Mouse (Mus musculus) urinary bladder, adult 18-20 months (tissue): ENCODE results near the gene Cby3.
A peak's percentile ranks its signal among the peaks of the same experiment; 100 is the strongest.
"Not testable (repeated sequence)": the region's sequence is repeated elsewhere in the genome, so short reads cannot be mapped to it uniquely, and the experiment has no call there.

Source experiments
- DNase-seq, 2 experiments: peaks; one replicate each; pipeline ENCODE4 v3.0.0; 2022; ENCODE audit warnings: low spot score in 2 of 2, mixed read lengths in 2 of 2

Cby3 gene

DNA sequence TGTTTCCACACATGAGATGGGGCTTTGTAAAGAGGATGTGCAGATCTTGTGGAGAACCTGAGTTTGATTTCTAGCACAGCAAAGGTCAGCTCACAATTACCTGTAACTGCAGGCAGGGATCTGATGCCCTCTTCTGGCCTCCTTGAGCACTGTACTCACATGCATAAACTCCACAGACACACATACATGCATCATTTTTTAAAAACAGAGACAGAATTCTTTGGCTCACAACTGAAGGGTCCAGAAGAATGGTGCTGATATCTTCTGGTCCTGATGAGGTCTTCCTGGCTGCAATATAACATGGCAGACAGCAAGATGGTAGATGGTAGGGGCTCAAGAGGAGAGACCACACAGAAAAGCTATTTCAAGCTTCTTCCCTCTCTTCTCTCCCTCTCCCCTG, at the start of gene Cby3:
Cby3 (plus strand) TSS at position 301 of the 400 bp plus-strand sequence.
- DNase-seq: no peak

DNA sequence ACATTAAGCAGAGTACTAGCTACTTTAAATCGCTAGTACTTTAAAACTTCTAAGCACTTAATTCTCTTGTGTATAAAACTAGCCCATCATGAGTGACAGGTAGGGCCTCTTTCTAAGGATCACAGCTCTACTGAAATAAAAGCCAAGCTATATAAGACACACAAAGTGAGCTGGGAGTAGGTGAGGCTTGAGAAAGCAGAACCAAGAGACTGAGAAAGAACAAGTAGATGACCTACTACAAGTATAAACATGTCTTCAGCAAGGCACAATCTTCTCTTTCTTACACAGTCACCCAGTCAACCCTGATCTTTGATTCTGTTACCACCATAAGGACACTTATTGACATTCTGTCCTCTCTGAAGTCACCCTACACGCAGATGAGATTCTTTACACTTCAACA, 41.5 kb upstream of the Cby3 start:
- DNase-seq: no peak

DNA sequence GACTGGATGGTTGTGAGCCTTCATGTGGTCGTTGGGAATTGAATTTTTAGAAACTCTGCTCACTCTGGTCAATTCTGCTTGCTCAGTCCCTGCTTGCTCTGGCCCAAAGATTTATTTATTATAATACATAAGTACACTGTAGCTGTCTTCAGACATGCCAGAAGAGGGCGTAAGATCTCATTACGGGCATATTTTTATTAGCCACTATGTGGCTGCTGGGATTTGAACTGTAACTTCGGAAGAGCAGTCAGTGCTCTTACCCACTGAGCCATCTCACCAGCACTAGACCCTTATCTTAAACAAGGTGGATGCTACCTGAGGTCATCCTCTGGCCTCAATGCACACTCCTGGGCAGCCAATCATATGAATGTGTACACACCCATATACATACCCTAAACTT, 34.9 kb upstream of the Cby3 start:
- DNase-seq: not testable (repeated sequence)

GRCm38 (mm10) chr11:50321239-50321638, 33.0 kb upstream of the Cby3 start:
- no peak for DNase-seq

GRCm38 (mm10) chr11:50322345-50322744, 31.9 kb upstream of the Cby3 start:
- DNase-seq: no peak

- DNase-seq: no peak
Measured at GRCm38 (mm10) chr11:50323843-50324242, 30.4 kb upstream of the Cby3 start.

DNA sequence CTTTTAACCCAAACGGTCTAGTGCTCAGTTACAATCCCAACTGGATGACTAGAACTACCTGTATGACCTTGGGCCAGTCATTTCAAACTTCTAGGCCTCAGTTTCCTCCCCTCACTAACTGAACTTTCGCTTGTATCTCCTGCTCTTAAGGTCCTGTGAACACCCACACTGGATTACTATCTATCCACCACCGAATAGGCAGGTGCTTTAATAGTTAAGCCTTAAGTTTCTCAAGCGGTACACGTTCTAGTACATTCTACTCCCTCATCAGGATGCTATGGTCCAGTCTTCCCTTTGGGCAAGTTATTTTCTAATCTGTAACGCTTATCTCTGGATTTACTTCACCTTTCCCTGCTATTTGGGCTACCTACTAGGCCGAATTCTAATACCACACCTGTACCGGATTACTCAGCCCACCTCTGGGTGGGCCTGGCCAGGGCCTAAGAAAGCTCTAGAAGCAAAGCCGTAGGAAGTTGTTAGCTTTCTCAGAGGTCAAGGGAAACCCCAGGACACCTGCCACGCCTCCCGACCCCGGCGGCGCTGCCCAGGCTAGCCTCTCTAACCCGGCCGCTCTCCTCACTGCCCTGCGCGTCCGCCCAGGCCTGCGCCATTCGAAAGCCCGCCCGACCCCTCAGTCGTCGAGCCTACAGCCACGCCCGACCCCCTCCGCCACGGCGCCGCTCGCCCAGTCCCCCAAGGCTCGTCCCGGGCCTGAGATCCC, 29.4 kb upstream of the Cby3 start:
- DNase-seq: peak; percentile 12 to 55

- peak; percentile 97 to 98 for DNase-seq
Measured at GRCm38 (mm10) chr11:50325496-50326301, 28.6 kb upstream of the Cby3 start, which contains the start of gene Canx. Canx (minus strand) TSS chr11:50325673.

DNA sequence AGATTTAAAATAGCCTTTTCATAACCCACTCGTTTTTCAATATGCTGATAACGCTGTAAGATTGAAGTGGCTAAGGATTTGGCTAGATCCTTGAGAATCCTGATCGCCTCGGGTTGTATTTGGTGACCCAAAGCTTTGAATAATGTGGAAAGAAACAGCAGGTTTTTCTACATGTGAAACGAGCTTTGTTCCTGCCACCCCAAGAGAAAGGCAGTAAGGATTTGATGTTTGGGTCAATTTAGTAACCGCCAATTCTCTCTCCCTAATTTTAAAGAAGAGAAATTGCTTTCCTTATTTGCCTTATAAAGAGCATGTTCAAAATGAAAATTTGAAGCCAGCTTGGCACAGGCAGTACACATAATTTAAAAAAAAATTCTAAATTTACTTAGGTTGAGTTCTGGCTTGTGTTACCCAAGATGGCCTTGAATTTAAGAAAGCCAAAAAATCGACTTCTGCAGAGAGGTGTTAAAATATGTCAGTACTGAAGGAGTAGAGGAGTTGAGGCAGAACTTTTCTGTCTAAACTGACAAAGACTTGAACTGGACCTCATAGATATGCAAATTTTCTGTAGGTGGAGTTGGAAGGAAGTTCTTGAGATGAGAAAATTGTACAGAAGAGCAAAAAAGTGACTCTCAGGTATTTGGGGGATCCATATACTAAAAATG, 27.8 kb upstream of the Cby3 start:
- DNase-seq: no peak

GRCm38 (mm10) chr11:50328075-50328625, 26.1 kb upstream of the Cby3 start:
- DNase-seq: no peak

- DNase-seq: no peak
Measured at GRCm38 (mm10) chr11:50329378-50329777, 24.9 kb upstream of the Cby3 start.

DNA sequence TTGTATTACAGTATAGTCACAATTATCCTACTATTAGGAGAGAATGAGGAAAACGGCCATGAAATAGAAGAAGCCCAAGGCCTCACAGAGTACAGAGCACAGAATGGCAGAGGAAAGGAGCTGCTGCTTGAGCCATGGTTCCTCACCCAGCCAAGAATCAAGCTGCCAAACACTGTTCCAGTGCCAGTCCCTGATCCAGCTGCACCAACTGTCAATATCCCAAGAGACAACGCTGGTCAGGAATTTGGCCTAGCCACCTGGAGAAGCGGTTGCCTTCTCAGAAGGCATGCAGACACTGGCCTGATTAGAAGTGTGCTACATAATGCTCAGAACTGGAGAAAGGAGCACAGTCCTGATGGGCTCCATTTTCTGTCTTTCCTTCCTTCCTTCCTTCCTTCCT, 21.1 kb upstream of the Cby3 start:
- no peak for DNase-seq

GRCm38 (mm10) chr11:50336126-50336525, 18.1 kb upstream of the Cby3 start:
- no peak for DNase-seq

GRCm38 (mm10) chr11:50336891-50337290, 17.4 kb upstream of the Cby3 start:
- no peak for DNase-seq

- DNase-seq: no peak
Measured at GRCm38 (mm10) chr11:50345486-50345885, 8.8 kb upstream of the Cby3 start.

- no peak for DNase-seq
Measured at GRCm38 (mm10) chr11:50346256-50347032, 7.8 kb upstream of the Cby3 start.

DNA sequence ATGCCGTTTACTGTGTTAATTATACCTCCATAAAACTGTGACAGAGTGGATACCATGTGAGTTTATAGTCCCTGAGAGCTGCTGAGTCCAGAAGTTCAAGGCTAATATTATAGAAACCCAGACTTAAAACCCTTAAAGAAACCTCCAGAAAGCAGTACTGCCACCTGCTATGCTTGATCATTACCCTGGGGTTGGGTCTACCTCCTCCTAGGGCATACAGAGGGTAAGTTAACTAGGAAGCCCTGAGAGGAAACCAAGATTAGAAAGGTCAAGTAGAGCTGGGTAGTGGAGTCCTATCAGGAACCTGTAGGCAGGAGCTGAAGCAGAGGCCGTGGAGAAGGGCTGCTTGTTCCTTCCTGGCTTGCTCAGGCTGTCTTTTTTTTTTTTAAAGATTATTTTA, 2.1 kb upstream of the Cby3 start:
- DNase-seq: no peak

- no peak for DNase-seq
Measured at GRCm38 (mm10) chr11:50354851-50355250, 589 bp downstream of the Cby3 start.

DNA sequence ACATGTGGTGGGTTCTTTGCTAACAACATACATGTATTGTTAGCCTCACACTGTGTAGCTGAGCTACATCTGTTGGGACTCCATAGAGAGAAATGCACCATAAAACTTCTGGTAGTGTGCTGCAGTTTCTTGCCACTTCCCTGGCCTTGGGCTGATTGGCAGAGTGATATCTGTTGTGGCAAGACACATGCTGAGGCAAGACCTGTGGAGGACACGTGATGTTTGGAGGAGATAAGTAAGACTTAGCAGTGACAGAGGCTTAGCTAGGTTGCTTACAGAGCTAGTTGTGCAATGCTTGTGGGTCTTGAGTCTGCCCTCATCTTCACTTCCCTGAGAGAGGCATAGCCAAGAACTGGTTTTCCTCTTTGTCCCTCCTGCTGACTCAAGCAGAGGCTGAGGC, 1.1 kb downstream of the Cby3 start:
- no peak for DNase-seq

GRCm38 (mm10) chr11:50358950-50359861, 4.9 kb downstream of the Cby3 start:
- DNase-seq: peak in 1 of 2 experiments; percentile 45
